Mouse (Mus musculus): Measurements from ENCODE around the gene Nr2c2ap.

- TF ChIP-seq CTCF (conservative IDR thresholded peaks at IDR 0.05; ENCODE audit: insufficient read depth, insufficient read length, low read depth, low read length) = peak; percentile 88
- TF ChIP-seq POLR2A (IDR thresholded peaks at IDR 0.05; ENCODE audit: low read depth, low read length) = no peak
Measured at GRCm38 (mm10) chr8:70104506-70104905, 26.6 kb upstream of the Nr2c2ap start.

Measured in kidney, adult 2 months (tissue).